ENCODE assay signal across 12 mouse cellular contexts in the genomic region with DNA sequence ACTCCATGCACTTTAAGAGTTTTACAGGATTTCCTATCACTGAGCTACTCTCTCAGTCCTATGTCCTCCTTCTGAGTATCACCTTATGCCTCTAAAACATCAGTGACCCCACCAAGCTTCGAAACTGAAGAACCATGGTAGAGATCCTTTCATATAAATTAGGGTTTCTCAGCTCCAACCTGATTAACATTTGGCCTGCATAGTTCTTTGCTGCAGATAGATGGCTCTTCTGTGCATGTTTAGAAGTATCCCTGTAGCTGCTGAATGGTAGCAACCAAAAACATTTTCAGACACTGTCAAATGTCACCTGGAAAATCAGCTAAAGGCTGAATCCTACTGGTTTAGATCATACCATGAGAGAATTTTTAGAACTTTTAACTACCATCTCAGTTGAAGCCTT. TPM values are rescaled to one million over a fixed set of nuclear protein-coding genes. Genes with fewer than 3 reads are reported as not detected.
DNase-seq lines count a peak whose midpoint lies in the region; ATAC-seq and TF ChIP-seq lines count a peak whose summit lies in the region.
"Had no signal": no experiment of that assay in that cellular context is flagged by ENCODE, and none has a peak within 500 bp of the region (broad histone marks: within the 10 kb centered on the region; RNA-seq: fewer than 3 reads in every experiment).

No protein-coding gene starts in this region.

- WGBS in heart, embryonic 13.5 days: 89% methylated on average over 1 of the region's 1 CpGs
- WGBS in liver, embryonic 14.5 days (ENCODE audit: insufficient replicate concordance): 80% methylated on average over 1 of the region's 1 CpGs

- no peak for DNase-seq in heart, postnatal 25 days (ENCODE audit: low spot score)
- DNase-seq in 3T3-L1 (ENCODE audit: low read depth, low spot score) (peak; percentile 40), MN1 (ENCODE audit: low spot score) (peak; percentile 11)
- no peak for DNase-seq in liver, embryonic 14.5 days (ENCODE audit: low read depth in 3 of 3, low spot score in 3 of 3)
- no peak for DNase-seq in ovary, postnatal 10 days (ENCODE audit: low spot score)
- no peak for DNase-seq in spleen, adult 18-20 months
- DNase-seq in adrenal gland, postnatal 25 days: no peak
- DNase-seq: kidney, postnatal 25 days; lung, postnatal 10 days; retina, postnatal 1 day; thymus, adult 2 months had no signal

- H3K9me3 ChIP-seq in heart, embryonic 13.5 days: no peaks in the 10 kb centered on the region
- no peaks in the 10 kb centered on the region for H3K9me3 ChIP-seq in liver, embryonic 14.5 days (ENCODE audit: control insufficient read depth, low read length)

- TF ChIP-seq EP300 in liver, embryonic 14.5 days (IDR thresholded peaks at IDR 0.05; ENCODE audit: low read depth): no peak

- peak overlapping the region; percentile 96 for H3K4me3 ChIP-seq in heart, embryonic 13.5 days
- peak overlapping the region in 1 of 2 experiments; percentile 83; a peak in 2 of 4 replicates for H3K4me3 ChIP-seq in liver, embryonic 14.5 days (ENCODE audit: insufficient read depth in 1 of 2, low read depth in 2 of 2, low read length in 2 of 2)

- no peak for TF ChIP-seq CTCF in liver, embryonic 14.5 days (IDR thresholded peaks at IDR 0.05; ENCODE audit: low read depth)

- intact Hi-C loops in heart, postnatal 25 days (cut with DNase I): no loop called here

- H3K27ac ChIP-seq in heart, embryonic 13.5 days (replicated peaks): no peak overlapping the region
- no peak overlapping the region for H3K27ac ChIP-seq in liver, embryonic 14.5 days

- H3K36me3 ChIP-seq in heart, embryonic 13.5 days: peaks cover 56% of the 10 kb centered on the region
- H3K36me3 ChIP-seq in liver, embryonic 14.5 days (replicated peaks; ENCODE audit: control insufficient read depth, insufficient read depth, low read depth): peaks cover 35% of the 10 kb centered on the region

- H3K27me3 ChIP-seq in heart, embryonic 13.5 days (replicated peaks): no peaks in the 10 kb centered on the region
- H3K27me3 ChIP-seq in liver, embryonic 14.5 days (ENCODE audit: control insufficient read depth, insufficient read depth, low read length): no peaks in the 10 kb centered on the region

- peak overlapping the region; percentile 89 for H3K4me2 ChIP-seq in heart, embryonic 13.5 days
- peak overlapping the region; percentile 98 for H3K4me2 ChIP-seq in liver, embryonic 14.5 days (ENCODE audit: low read depth)

- peak overlapping the region; percentile 53; the same call in 1 of the 2 replicates for H3K9ac ChIP-seq in heart, embryonic 13.5 days
- H3K9ac ChIP-seq in liver, embryonic 14.5 days (replicated peaks): peak overlapping the region; percentile 87

- no peak for ATAC-seq in heart, embryonic 13.5 days (ENCODE audit: extremely low read depth, insufficient number of reproducible peaks, low FRiP score, low TSS enrichment)
- ATAC-seq in liver, embryonic 14.5 days (ENCODE audit: insufficient read depth): no peak

- H3K4me1 ChIP-seq in heart, embryonic 13.5 days: peaks cover 39% of the 10 kb centered on the region
- peaks cover 13% of the 10 kb centered on the region in 2 experiments for H3K4me1 ChIP-seq in liver, embryonic 14.5 days (replicated peaks; ENCODE audit: control insufficient read depth in 2 of 2, insufficient read depth in 2 of 2, low read length in 1 of 2)

RNA-seq across cellular contexts. Expression of a gene that starts 1.9 kb away (rescaled TPM):
- 87.2 and 95.2 TPM in 2 replicates for polyA plus RNA-seq in heart, embryonic 13.5 days (2015; fragmentation: Nextera tagmentation; extraction: Ambion mirVana)
- total RNA-seq in heart, postnatal 25 days (2021): 10 to 100 TPM; 43.5 to 44.9 TPM
- 16.8 and 21.3 TPM in 2 replicates for polyA plus RNA-seq in liver, embryonic 14.5 days (2012; rRNA removed)
- 32.4 and 40.2 TPM in 2 replicates for polyA plus RNA-seq in liver, embryonic 14.5 days (2014; fragmentation: Nextera tagmentation; extraction: Ambion mirVana)
- 63.9 and 69.2 TPM in 2 replicates for total RNA-seq in adrenal gland, postnatal 25 days (2021)

RNA-seq across cellular contexts. Expression of a gene that starts 2.7 kb away (rescaled TPM):
- 683 and 787 TPM in 2 replicates for polyA plus RNA-seq in heart, embryonic 13.5 days (2015; fragmentation: Nextera tagmentation; extraction: Ambion mirVana)
- 1,000 to 10,000 TPM; 1,206 to 1,242 TPM for total RNA-seq in heart, postnatal 25 days (2021)
- polyA plus RNA-seq in liver, embryonic 14.5 days (2012; rRNA removed): 93.2 and 171 TPM in 2 replicates
- polyA plus RNA-seq in liver, embryonic 14.5 days (2014; fragmentation: Nextera tagmentation; extraction: Ambion mirVana): 362 and 364 TPM in 2 replicates
- 328 and 344 TPM in 2 replicates for total RNA-seq in adrenal gland, postnatal 25 days (2021)

RNA-seq across cellular contexts. Expression of a gene that starts 16.3 kb away (rescaled TPM):
- polyA plus RNA-seq in heart, embryonic 13.5 days (2015; fragmentation: Nextera tagmentation; extraction: Ambion mirVana): 1.4 and 1.7 TPM in 2 replicates
- under 1 TPM; 0.17 to 0.29 TPM for total RNA-seq in heart, postnatal 25 days (2021)
- polyA plus RNA-seq in liver, embryonic 14.5 days (2012; rRNA removed): 1.0 and 1.2 TPM in 2 replicates
- 0.24 and 0.42 TPM in 2 replicates for polyA plus RNA-seq in liver, embryonic 14.5 days (2014; fragmentation: Nextera tagmentation; extraction: Ambion mirVana)
- total RNA-seq in adrenal gland, postnatal 25 days (2021): 1.2 and 1.5 TPM in 2 replicates

RNA-seq across cellular contexts. Expression of a gene that starts 24.8 kb away (rescaled TPM):
- polyA plus RNA-seq in heart, embryonic 13.5 days (2015; fragmentation: Nextera tagmentation; extraction: Ambion mirVana): 2.1 and 2.3 TPM in 2 replicates
- under 1 TPM; 0.60 to 0.84 TPM for total RNA-seq in heart, postnatal 25 days (2021)
- polyA plus RNA-seq in liver, embryonic 14.5 days (2012; rRNA removed): 3.0 and 4.1 TPM in 2 replicates
- polyA plus RNA-seq in liver, embryonic 14.5 days (2014; fragmentation: Nextera tagmentation; extraction: Ambion mirVana): 3.0 and 3.1 TPM in 2 replicates
- 0.49 and 0.57 TPM in 2 replicates for total RNA-seq in adrenal gland, postnatal 25 days (2021)

RNA-seq across cellular contexts. Expression of a gene that starts 57.2 kb away (rescaled TPM):
- 0.17 TPM in 1 of 2 replicates, not detected in the other for polyA plus RNA-seq in heart, embryonic 13.5 days (2015; fragmentation: Nextera tagmentation; extraction: Ambion mirVana)
- not detected for total RNA-seq in heart, postnatal 25 days (2021)
- polyA plus RNA-seq in liver, embryonic 14.5 days (2012; rRNA removed): not detected in 2 replicates
- polyA plus RNA-seq in liver, embryonic 14.5 days (2014; fragmentation: Nextera tagmentation; extraction: Ambion mirVana): not detected in 2 replicates
- not detected in 2 replicates for total RNA-seq in adrenal gland, postnatal 25 days (2021)

Comparison
In these comparisons a context has a peak if more than half of its experiments do, and no peak if none do; other contexts are left out.
1. DNase-seq: peak in 3T3-L1 (single experiment) and MN1 (single experiment); none in heart, postnatal 25 days (single experiment), liver, embryonic 14.5 days (0 of 3), ovary, postnatal 10 days (single experiment), spleen, adult 18-20 months (0 of 2) and adrenal gland, postnatal 25 days (single experiment).